Mouse (Mus musculus): ENCODE measurements around the gene Angptl8.

GRCm38 (mm10) chr9:21796259-21796658 is 39.1 kb upstream of the Angptl8 start:
- TF ChIP-seq CTCF (IDR thresholded peaks at IDR 0.05; ENCODE audit: extremely low read depth, insufficient read depth, low read length) (no peak), POLR2A (IDR thresholded peaks at IDR 0.05; ENCODE audit: extremely low read depth, insufficient read depth, low read length) (no peak)

Data from cortical plate, adult 2 months (tissue).